Mouse (Mus musculus): ENCODE results near the gene Ptprt.

- TF ChIP-seq EP300 (IDR thresholded peaks at IDR 0.05; ENCODE audit: low read depth), result no peak
- TF ChIP-seq CTCF (IDR thresholded peaks at IDR 0.05; ENCODE audit: low read depth), result no peak
Measured at GRCm38 (mm10) chr2:162131607-162132304, 529.2 kb downstream of the Ptprt start.
